Mouse (Mus musculus) stomach, postnatal 0 days (tissue): ENCODE measurements around the gene Hist1h4a.

Experiments used
- CTCF ChIP-seq: IDR thresholded peaks from 2 replicates; pipeline ENCODE4 v1.5.1; 2016; ENCODE audit warnings: antibody characterized with exemption, low read depth, mild to moderate bottlenecking, moderate library complexity
- EP300 ChIP-seq: optimal IDR thresholded peaks from 2 replicates; pipeline ENCODE3; 2016; ENCODE audit warnings: antibody characterized with exemption

GRCm38 (mm10) chr13:23744421-23745380 is 16.3 kb downstream of the Hist1h4a start:
- no peak for TF ChIP-seq CTCF
- TF ChIP-seq EP300, result no peak
